Mouse (Mus musculus) frontal cortex, postnatal 36 days (tissue): ENCODE data around the gene Dand5.
"Not testable (repeated sequence)": the region's sequence is repeated elsewhere in the genome, so short reads cannot be mapped to it uniquely, and the experiment has no call there.

ENCODE experiments used
- DNase-seq, 2 experiments: peaks; one replicate each; pipeline ENCODE4 v3.0.0; 2022; ENCODE audit warnings: low spot score in 2 of 2

The Dand5 gene

GRCm38 (mm10) chr8:84834866-84835855 lies 12.5 kb upstream of the Dand5 start:
- peak; percentile 77 to 86 for DNase-seq

GRCm38 (mm10) chr8:84834002-84834865 lies 11.6 kb upstream of the Dand5 start:
- DNase-seq, result no peak

- DNase-seq, result no peak
These were observed 10.4 kb upstream of the Dand5 start for GRCm38 (mm10) chr8:84832759-84833742.

DNA sequence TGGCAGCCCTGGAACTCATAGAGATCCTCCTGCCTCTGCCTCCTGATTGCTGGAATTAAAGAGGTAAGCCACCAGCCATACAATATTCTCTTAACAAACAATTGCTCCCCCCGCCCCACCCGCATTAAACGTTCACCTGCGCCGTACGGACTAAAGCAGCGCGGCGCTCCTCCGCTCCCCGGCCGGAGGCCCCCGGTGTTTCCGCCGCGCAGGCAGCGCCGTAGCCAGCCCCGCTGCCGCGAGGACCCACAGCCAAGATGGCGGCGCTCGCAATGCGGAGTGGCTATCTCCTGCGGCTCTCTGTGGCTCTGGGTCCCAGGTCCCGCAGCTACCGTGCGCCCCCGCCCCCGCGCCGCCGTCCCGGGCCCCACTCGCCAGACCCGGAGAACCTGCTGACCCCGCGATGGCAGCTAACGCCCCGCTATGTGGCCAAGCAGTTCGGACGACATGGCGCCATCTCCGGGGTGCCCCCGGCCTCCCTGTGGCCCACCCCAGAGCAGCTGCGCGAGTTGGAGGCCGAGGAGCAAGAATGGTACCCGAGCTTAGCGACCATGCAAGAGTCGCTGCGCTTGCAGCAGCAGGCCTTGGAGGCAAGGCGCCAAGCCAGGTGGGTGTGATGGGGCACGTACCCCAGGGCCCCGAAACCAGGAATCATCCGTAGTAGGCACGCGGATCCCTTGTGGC lies 9.6 kb upstream of the Dand5 start:
- DNase-seq, result peak; percentile 79 to 80

GRCm38 (mm10) chr8:84831490-84831889 lies 8.9 kb upstream of the Dand5 start, which contains the start of gene Gadd45gip1:
Gadd45gip1 (plus strand) TSS chr8:84831522.
- no peak for DNase-seq

DNA sequence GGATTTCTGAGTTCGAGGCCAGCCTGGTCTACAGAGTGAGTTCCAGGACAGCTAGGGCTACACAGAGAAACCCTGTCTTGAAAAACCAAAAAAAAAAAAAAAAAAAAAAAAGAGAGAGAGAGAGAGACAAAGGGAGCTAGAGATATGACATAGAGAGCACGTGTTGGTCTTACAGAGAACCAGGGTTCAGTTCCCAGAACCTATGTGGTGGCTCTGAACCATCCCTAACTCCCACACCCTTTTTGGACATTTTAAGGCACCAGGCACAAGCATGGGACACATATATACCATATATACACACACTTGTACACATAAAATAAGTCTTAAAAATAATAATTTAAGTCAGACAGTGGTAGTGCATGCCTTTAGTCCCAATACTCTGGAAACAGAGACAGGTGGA lies 3.9 kb upstream of the Dand5 start:
- DNase-seq, result not testable (repeated sequence)

- no peak for DNase-seq
These were observed 3.0 kb upstream of the Dand5 start for GRCm38 (mm10) chr8:84825636-84826035.

DNA sequence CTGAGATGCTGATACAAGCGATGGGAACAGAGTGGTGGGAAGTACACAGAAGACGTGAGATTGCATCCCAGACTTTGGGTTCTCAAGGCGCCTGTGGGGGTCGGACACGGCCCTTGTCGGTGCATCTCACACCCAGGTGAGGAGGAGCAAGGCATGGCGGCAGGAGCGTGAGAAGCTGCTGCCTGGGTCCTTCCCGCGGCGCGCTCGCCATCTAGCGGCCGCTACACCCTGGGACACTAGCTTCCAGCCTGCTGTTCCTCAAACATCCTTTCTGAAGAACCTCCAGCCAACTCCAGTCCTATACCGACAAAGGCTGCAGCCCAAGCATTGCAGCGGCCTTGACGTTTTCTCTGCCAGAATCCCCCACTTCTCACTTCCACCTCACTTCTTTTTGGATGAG lies 1.0 kb upstream of the Dand5 start:
- peak in 1 of 2 experiments; percentile 65 for DNase-seq

- DNase-seq, result no peak
These were observed 6.5 kb downstream of the Dand5 start for GRCm38 (mm10) chr8:84816117-84816516.

- peak; percentile 97 for DNase-seq
These were observed 7.1 kb downstream of the Dand5 start for GRCm38 (mm10) chr8:84815547-84815946.

DNA sequence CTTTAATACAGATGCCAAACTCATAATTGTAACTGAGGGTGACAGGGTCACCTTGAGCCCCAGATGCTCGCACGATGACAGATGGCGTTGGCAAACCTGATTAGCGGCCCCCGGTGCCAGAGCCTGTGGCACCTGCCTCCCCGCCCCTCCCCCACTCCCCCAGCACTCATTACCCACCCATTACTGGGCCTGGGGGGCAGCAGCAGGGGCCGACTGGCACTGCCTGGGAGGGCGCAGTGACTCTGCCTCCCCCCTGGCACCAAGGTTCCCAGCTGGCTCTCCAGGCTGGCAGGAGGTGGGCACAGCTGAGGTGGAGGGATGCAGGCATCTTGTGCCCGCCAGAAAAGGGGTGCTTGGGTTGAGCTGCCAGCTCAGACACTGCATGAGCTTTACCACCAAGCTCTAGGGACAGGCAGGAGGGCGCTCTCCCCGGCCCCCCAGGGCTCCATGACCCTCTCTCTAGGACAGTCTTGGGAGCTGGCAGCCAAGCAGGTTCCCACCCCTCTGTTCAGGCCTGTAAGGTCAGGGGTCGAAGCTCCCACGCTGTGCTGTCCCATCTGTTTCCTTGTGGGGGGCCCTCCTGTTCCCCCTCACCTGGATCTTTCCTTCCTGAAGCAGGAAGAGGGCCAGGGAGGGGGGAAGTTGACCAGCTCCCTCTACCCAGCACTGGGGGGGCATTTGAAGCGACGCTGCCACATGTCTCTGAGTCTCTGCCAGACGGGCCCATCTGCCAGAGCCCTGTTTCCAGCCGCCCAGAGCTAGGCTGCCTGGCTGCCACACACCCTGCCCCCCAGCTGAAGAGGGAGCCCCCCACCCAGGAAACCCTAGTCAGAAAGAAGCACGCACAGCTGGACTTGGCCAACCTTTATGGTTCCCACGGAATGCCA lies 7.8 kb downstream of the Dand5 start:
- DNase-seq, result no peak

GRCm38 (mm10) chr8:84814240-84814554 lies 8.4 kb downstream of the Dand5 start:
- no peak for DNase-seq

DNA sequence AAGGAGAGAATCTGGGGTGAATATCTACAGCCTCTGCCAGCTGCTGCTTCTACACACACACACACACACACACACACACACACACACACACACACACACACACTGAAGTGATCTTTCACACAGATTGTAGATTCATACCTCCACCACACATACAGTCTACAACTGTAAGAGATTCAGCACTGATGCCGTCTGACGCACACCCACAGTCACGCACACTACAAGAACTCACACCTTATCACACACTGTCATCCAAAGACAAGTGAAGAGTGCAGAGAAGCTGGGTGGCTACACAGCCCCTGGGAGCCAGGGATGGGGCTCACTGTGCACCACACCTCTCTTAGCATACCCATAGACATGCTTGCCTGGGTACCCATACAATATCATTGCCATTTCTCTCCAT lies 8.8 kb downstream of the Dand5 start:
- no peak for DNase-seq

DNA sequence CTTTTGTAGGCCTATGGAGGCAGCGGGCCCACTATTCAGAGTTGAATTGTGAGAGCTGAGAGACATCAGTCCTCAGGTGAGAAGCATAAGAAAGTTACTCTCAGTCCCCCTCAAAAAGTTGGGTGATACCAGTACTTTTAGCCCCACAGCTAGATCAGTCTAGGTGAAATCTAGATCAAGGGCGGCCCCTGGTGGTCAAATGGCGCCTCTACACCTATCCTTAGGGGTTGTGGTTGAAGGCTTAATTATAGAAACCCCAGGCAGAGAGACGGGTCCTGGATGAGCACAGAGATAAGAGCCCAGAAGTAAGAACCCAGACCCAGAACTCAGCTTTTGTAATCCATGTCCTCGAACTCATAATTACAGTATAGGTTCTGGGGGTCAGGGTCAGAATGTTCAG lies 9.6 kb downstream of the Dand5 start:
- peak; percentile 80 to 87 for DNase-seq

GRCm38 (mm10) chr8:84811303-84811702 lies 11.3 kb downstream of the Dand5 start:
- no peak for DNase-seq

- peak; percentile 98 for DNase-seq
These were observed 11.7 kb downstream of the Dand5 start for GRCm38 (mm10) chr8:84810896-84811295.

GRCm38 (mm10) chr8:84809941-84810280 lies 12.7 kb downstream of the Dand5 start:
- no peak for DNase-seq

- DNase-seq, result no peak
These were observed 13.3 kb downstream of the Dand5 start for GRCm38 (mm10) chr8:84809109-84809940.

- DNase-seq, result no peak
These were observed 16.6 kb downstream of the Dand5 start for GRCm38 (mm10) chr8:84806031-84806430.
